Mouse (Mus musculus) ES-E14 (cell line): ENCODE measurements around the gene Slc35b1. TPM values are rescaled to one million over a fixed set of nuclear protein-coding genes. Genes with fewer than 3 reads are reported as not detected.

ENCODE experiments used
- DNase-seq: peaks from one replicate; pipeline ENCODE4 v3.0.0-alpha.2; 2013; ENCODE audit warnings: low read depth, low spot score
- H3K27ac ChIP-seq: 2 replicates; pipeline ENCODE4 v1.5.1; 2012; ENCODE audit warnings: low read depth, mild to moderate bottlenecking, low read length, moderate library complexity, mixed read lengths; ENCODE audit not compliant: poor library complexity, insufficient read depth, severe bottlenecking
- H3K36me3 ChIP-seq: 2 replicates; pipeline ENCODE4 v1.6.1; 2012; ENCODE audit warnings: mild to moderate bottlenecking, low read length, moderate library complexity, mixed read lengths; ENCODE audit not compliant: control insufficient read depth, poor library complexity, insufficient read depth, severe bottlenecking
- H3K4me1 ChIP-seq, 2 experiments: fragments of 150-350 bp in 1 of 2; sonication (generic) in 1 of 2; 2 replicates each; pipeline ENCODE4 v1.6.1; 2012; ENCODE audit warnings: low read length in 2 of 2, mild to moderate bottlenecking in 1 of 2, mixed read lengths in 1 of 2; ENCODE audit not compliant: control insufficient read depth in 2 of 2, insufficient read depth in 2 of 2, poor library complexity in 1 of 2
- H3K4me3 ChIP-seq, 2 experiments: fragments of 150-350 bp in 1 of 2; sonication (generic) in 1 of 2; 2 replicates each; pipeline ENCODE4 v1.5.1; 2012; ENCODE audit warnings: low read length in 2 of 2, low read depth in 1 of 2, mild to moderate bottlenecking in 1 of 2, mixed read lengths in 1 of 2; ENCODE audit not compliant: insufficient read depth in 1 of 2, poor library complexity in 1 of 2, severe bottlenecking in 1 of 2
- H3K9ac ChIP-seq: 2 replicates; pipeline ENCODE4 v1.6.1; 2012; ENCODE audit warnings: low read depth, mild to moderate bottlenecking, low read length, mixed read lengths; ENCODE audit not compliant: poor library complexity, insufficient read depth, severe bottlenecking
- H3K9me3 ChIP-seq: fragments of 150-350 bp; sonication (generic); 2 replicates; pipeline ENCODE4 v1.6.1; 2012; ENCODE audit warnings: low read depth, mild to moderate bottlenecking, low read length; ENCODE audit not compliant: control insufficient read depth, insufficient read depth
- CHD2 ChIP-seq: IDR thresholded peaks from 2 replicates; pipeline ENCODE4 v1.6.1; 2014; ENCODE audit warnings: mild to moderate bottlenecking, low read depth, low read length, inconsistent platforms
- HCFC1 ChIP-seq: IDR thresholded peaks from 2 replicates; pipeline ENCODE4 v1.6.1; 2012; ENCODE audit warnings: low read length, inconsistent platforms, borderline replicate concordance; ENCODE audit not compliant: insufficient read depth
- MAFK ChIP-seq: IDR thresholded peaks from 2 replicates; pipeline ENCODE4 v1.6.1; 2014; ENCODE audit warnings: mild to moderate bottlenecking, low read depth, low read length, inconsistent platforms; ENCODE audit not compliant: insufficient read depth
- ZC3H11A ChIP-seq: IDR thresholded peaks from 2 replicates; pipeline ENCODE4 v1.6.1; 2012; ENCODE audit warnings: low read depth, mild to moderate bottlenecking, inconsistent platforms, low read length, borderline replicate concordance
- ZNF384 ChIP-seq: IDR thresholded peaks from 2 replicates; pipeline ENCODE4 v1.6.1; 2012; ENCODE audit warnings: low read depth, low read length, inconsistent platforms
- in situ Hi-C, 2 experiments: fragments of 600-800 bp; cut with MboI; formaldehyde crosslinking; loops; one replicate each; pipeline ENCODE4 v1.15.1; 2025; ENCODE audit warnings: low sequenced_read_pairs in 2 of 2, inconsistent platforms in 1 of 2; ENCODE audit not compliant: unreplicated experiment in 2 of 2
- total RNA-seq: library from RNA; depleted of rRNA; stranded (reverse); fragments of 300-350 nt; gene quantifications from 2 replicates; pipeline ENCODE4 v1.2.3, GENCODE M21; 2012

Slc35b1 gene
- total RNA-seq, 1 experiment = 156 TPM

GRCm38 (mm10) chr11:95366280-95366897 lies 18.1 kb upstream of the Slc35b1 start:
- Histone ChIP-seq H3K36me3 (peaks cover 21% of the 10 kb centered on the region), H3K4me3 (no peak overlapping the region), H3K4me1 (peaks cover 0 to 1% of the 10 kb centered on the region in 2 experiments; a peak in 1 of 4 replicates), H3K9ac (no peak overlapping the region), H3K9me3 (no peaks in the 10 kb centered on the region), H3K27ac (no peak overlapping the region)
- in situ Hi-C loops = no loop called here
- no peak for TF ChIP-seq CHD2
- no peak for TF ChIP-seq ZC3H11A
- no peak for TF ChIP-seq ZNF384
- TF ChIP-seq MAFK = no peak
- TF ChIP-seq HCFC1 = no peak
- DNase-seq = no peak

GRCm38 (mm10) chr11:95367011-95367735 lies 17.3 kb upstream of the Slc35b1 start:
- H3K4me3 ChIP-seq = no peak overlapping the region
- H3K36me3 ChIP-seq = peaks cover 22% of the 10 kb centered on the region
- in situ Hi-C loops = no loop called here
- peaks cover 0 to 1% of the 10 kb centered on the region in 2 experiments; a peak in 1 of 4 replicates for H3K4me1 ChIP-seq
- H3K9ac ChIP-seq = no peak overlapping the region
- TF ChIP-seq ZNF384 (no peak), MAFK (no peak), HCFC1 (no peak), CHD2 (no peak), ZC3H11A (no peak)
- DNase-seq = no peak
- no peaks in the 10 kb centered on the region for H3K9me3 ChIP-seq
- no peak overlapping the region for H3K27ac ChIP-seq

- Histone ChIP-seq H3K4me1 (peaks cover 0 to 1% of the 10 kb centered on the region in 2 experiments; a peak in 1 of 4 replicates), H3K9me3 (no peaks in the 10 kb centered on the region), H3K4me3 (no peak overlapping the region), H3K27ac (no peak overlapping the region), H3K9ac (no peak overlapping the region), H3K36me3 (peaks cover 26% of the 10 kb centered on the region)
- no peak for DNase-seq
- in situ Hi-C loops = no loop called here
- no peak for TF ChIP-seq CHD2
- no peak for TF ChIP-seq ZC3H11A
- TF ChIP-seq HCFC1 = no peak
- TF ChIP-seq MAFK = no peak
These were observed 16.2 kb upstream of the Slc35b1 start for GRCm38 (mm10) chr11:95368231-95368823.

- H3K36me3 ChIP-seq = peaks cover 23% of the 10 kb centered on the region
- no peak for TF ChIP-seq MAFK
- TF ChIP-seq ZNF384 = no peak
- no peak for TF ChIP-seq HCFC1
- no peak for TF ChIP-seq ZC3H11A
- no peak for TF ChIP-seq CHD2
These were observed 15.6 kb upstream of the Slc35b1 start for GRCm38 (mm10) chr11:95368871-95369270.

More at GRCm38 (mm10) chr11:95368871-95369270, 15.6 kb upstream of the Slc35b1 start:
- DNase-seq = no peak
- Histone ChIP-seq H3K4me3 (no peak overlapping the region), H3K9me3 (no peaks in the 10 kb centered on the region), H3K4me1 (peaks cover 0 to 1% of the 10 kb centered on the region in 2 experiments; a peak in 1 of 4 replicates), H3K27ac (no peak overlapping the region; the same call in 1 of the 2 replicates), H3K9ac (no peak overlapping the region)
- in situ Hi-C loops = no loop called here
